12 mouse cellular contexts compared by ENCODE assay signal in genomic region chr3:95293537-95293936, GRCm38 (mm10). TPM values are rescaled to one million over a fixed set of nuclear protein-coding genes. Genes with fewer than 3 reads are reported as not detected.
A peak's percentile ranks its signal among the peaks of the same experiment; 100 is the strongest.
DNase-seq lines count a peak whose midpoint lies in the region; TF ChIP-seq lines count a peak whose summit lies in the region.
"Had no signal": no experiment of that assay in that cellular context is flagged by ENCODE, and none has a peak within 500 bp of the region (broad histone marks: within the 10 kb centered on the region; RNA-seq: fewer than 3 reads in every experiment).

No protein-coding gene starts in this region.

- H3K9me3 ChIP-seq in ES-Bruce4 (replicated peaks; ENCODE audit: control insufficient read depth, insufficient read depth, low read length, poor library complexity, severe bottlenecking): no peaks in the 10 kb centered on the region

- no peak overlapping the region for H3K9ac ChIP-seq in ES-Bruce4 (ENCODE audit: low read depth, poor library complexity, severe bottlenecking)

- no peak for TF ChIP-seq CTCF in ES-Bruce4 (IDR thresholded peaks at IDR 0.05; ENCODE audit: low read depth, low read length)

- peaks cover 17% of the 10 kb centered on the region; the same call in 1 of the 2 replicates for H3K79me2 ChIP-seq in macrophage (ENCODE audit: inconsistent target)

- H3K27ac ChIP-seq in ES-Bruce4 (ENCODE audit: insufficient read depth, low read length) (peak overlapping the region; percentile 53; the same call in 1 of the 2 replicates), macrophage (peak overlapping the region; percentile 96)

- DNase-seq in adrenal gland, adult (ENCODE audit: inconsistent age in 2 of 2, low spot score in 1 of 2): peak; percentile 69 to 87
- DNase-seq in adrenal gland, adult 18-20 months (ENCODE audit: low spot score in 2 of 2): no peak
- DNase-seq in kidney, adult 8-10 months: peak; percentile 66 to 74
- DNase-seq in layer of hippocampus, postnatal 36 days: no peak
- no peak for DNase-seq in right cerebral cortex, postnatal 25 days
- DNase-seq in cerebellum, postnatal 14 days: no peak
- DNase-seq: embryo, embryonic 11 days; heart, postnatal 4 days had no signal

- no peak for TF ChIP-seq POLR2A in ES-Bruce4 (IDR thresholded peaks at IDR 0.05; ENCODE audit: insufficient read depth, low read length)

- H3K36me3 ChIP-seq in ES-Bruce4 (ENCODE audit: control insufficient read depth, insufficient read depth, low read length, poor library complexity, severe bottlenecking) (peaks cover 14% of the 10 kb centered on the region), macrophage (ENCODE audit: inconsistent target) (peaks cover 51% of the 10 kb centered on the region; the same call in 1 of the 2 replicates)

- 2% methylated on average over 11 of the region's 11 CpGs for WGBS in macrophage (ENCODE audit: missing documents)

- no peaks in the 10 kb centered on the region for H3K27me3 ChIP-seq in ES-Bruce4 (ENCODE audit: control insufficient read depth, insufficient read depth, low read length, poor library complexity, severe bottlenecking)

- TF ChIP-seq EP300 in ES-Bruce4 (IDR thresholded peaks at IDR 0.05; ENCODE audit: insufficient read depth, low read depth, low read length): no peak

- H3K4me3 ChIP-seq in ES-Bruce4 (ENCODE audit: low read depth, low read length): no peak overlapping the region
- H3K4me3 ChIP-seq in macrophage (ENCODE audit: inconsistent target): no peak overlapping the region
- H3K4me3 ChIP-seq: left cerebral cortex, adult 2 months had no signal

- peaks cover 14% of the 10 kb centered on the region for H3K4me1 ChIP-seq in ES-Bruce4 (ENCODE audit: control insufficient read depth, insufficient read depth, low read length)

RNA-seq across cellular contexts. Expression of gene Prune1, which starts 11.7 kb away (rescaled TPM):
- total RNA-seq in adrenal gland, adult 18-20 months (2021): 10 to 100 TPM; 20.1 to 21.9 TPM
- polyA plus RNA-seq in ES-Bruce4 (2011; ENCODE audit: insufficient read depth, insufficient read length, low read depth, missing spikeins): 42.9 and 43.9 TPM in 2 replicates
- 10 to 100 TPM in 13 of 26 experiments, 1 to 10 TPM in 13; 2.4 to 36.5 (median 11.0) TPM for total RNA-seq in macrophage (2018; cell fraction: chromatin; rRNA removed)
- total RNA-seq in macrophage (2018; cell fraction: cytosol; rRNA removed): 10 to 100 TPM in 21 of 26 experiments, 1 to 10 TPM in 5; 8.0 to 27.4 (median 13.0) TPM
- 10 to 100 TPM in 16 of 26 experiments, 1 to 10 TPM in 10; 4.2 to 29.9 (median 11.3) TPM for total RNA-seq in macrophage (2018; cell fraction: nucleus; rRNA removed)
- polyA plus RNA-seq in macrophage (2018): 16.7 to 27.9 TPM (median 19.2 TPM) in 3 replicates
- 10 to 100 TPM; 19.8 to 22.2 TPM for total RNA-seq in layer of hippocampus, postnatal 36 days (2021)

RNA-seq across cellular contexts. Expression of gene Mindy1, which starts 12.4 kb away (rescaled TPM):
- total RNA-seq in adrenal gland, adult 18-20 months (2021): 100 to 1,000 TPM in 1 of 2 experiments, 10 to 100 TPM in 1; 75.5 to 124 TPM
- 43.6 and 48.0 TPM in 2 replicates for polyA plus RNA-seq in ES-Bruce4 (2011; ENCODE audit: insufficient read depth, insufficient read length, low read depth, missing spikeins)
- total RNA-seq in macrophage (2018; cell fraction: chromatin; rRNA removed): 100 to 1,000 TPM in 11 of 26 experiments, 10 to 100 TPM in 15; 23.9 to 384 (median 82.5) TPM
- 100 to 1,000 TPM in 10 of 26 experiments, 10 to 100 TPM in 16; 32.1 to 137 (median 68.6) TPM for total RNA-seq in macrophage (2018; cell fraction: cytosol; rRNA removed)
- total RNA-seq in macrophage (2018; cell fraction: nucleus; rRNA removed): 100 to 1,000 TPM in 5 of 26 experiments, 10 to 100 TPM in 21; 27.8 to 201 (median 64.5) TPM
- polyA plus RNA-seq in macrophage (2018): 99.7 to 130 TPM (median 126 TPM) in 3 replicates
- total RNA-seq in layer of hippocampus, postnatal 36 days (2021): 10 to 100 TPM; 19.3 to 19.4 TPM

RNA-seq across cellular contexts. Expression of gene Anxa9, which starts 13.4 kb away (rescaled TPM):
- total RNA-seq in adrenal gland, adult 18-20 months (2021): 1 to 10 TPM; 1.4 to 1.7 TPM
- polyA plus RNA-seq in ES-Bruce4 (2011; ENCODE audit: insufficient read depth, insufficient read length, low read depth, missing spikeins) (1.9 and 2.0 TPM in 2 replicates), macrophage (2018) (4.7 to 5.1 TPM (median 4.8 TPM) in 3 replicates)
- 10 to 100 TPM in 25 of 26 experiments, 1 to 10 TPM in 1; 7.9 to 57.8 (median 37.8) TPM for total RNA-seq in macrophage (2018; cell fraction: chromatin; rRNA removed)
- total RNA-seq in macrophage (2018; cell fraction: cytosol; rRNA removed): 1 to 10 TPM; 2.9 to 6.7 (median 4.4) TPM
- 10 to 100 TPM in 23 of 26 experiments, 1 to 10 TPM in 3; 6.4 to 43.8 (median 23.7) TPM for total RNA-seq in macrophage (2018; cell fraction: nucleus; rRNA removed)
- 1 to 10 TPM in 1 of 2 experiments, under 1 TPM in 1; 0.94 to 1.4 TPM for total RNA-seq in layer of hippocampus, postnatal 36 days (2021)

RNA-seq across cellular contexts. Expression of gene Cers2, which starts 21.1 kb away (rescaled TPM):
- 100 to 1,000 TPM; 191 to 231 TPM for total RNA-seq in adrenal gland, adult 18-20 months (2021)
- polyA plus RNA-seq in ES-Bruce4 (2011; ENCODE audit: insufficient read depth, insufficient read length, low read depth, missing spikeins) (99.9 and 103 TPM in 2 replicates), macrophage (2018) (216 to 338 TPM (median 252 TPM) in 3 replicates)
- total RNA-seq in macrophage (2018; cell fraction: chromatin; rRNA removed): 100 to 1,000 TPM; 122 to 397 (median 242) TPM
- total RNA-seq in macrophage (2018; cell fraction: cytosol; rRNA removed): 100 to 1,000 TPM; 159 to 231 (median 184) TPM
- 100 to 1,000 TPM; 133 to 373 (median 198) TPM for total RNA-seq in macrophage (2018; cell fraction: nucleus; rRNA removed)
- 10 to 100 TPM; 59.4 to 62.9 TPM for total RNA-seq in layer of hippocampus, postnatal 36 days (2021)

RNA-seq across cellular contexts. Expression of gene Bnipl, which starts 42.5 kb away (rescaled TPM):
- not detected for total RNA-seq in adrenal gland, adult 18-20 months (2021)
- polyA plus RNA-seq in ES-Bruce4 (2011; ENCODE audit: insufficient read depth, insufficient read length, low read depth, missing spikeins) (4.1 and 4.8 TPM in 2 replicates), macrophage (2018) (not detected in 3 replicates)
- 1 to 10 TPM in 9 of 26 experiments, under 1 TPM in 5, not detected in 12; 0.39 to 4.7 (median 1.5) TPM for total RNA-seq in macrophage (2018; cell fraction: chromatin; rRNA removed)
- total RNA-seq in macrophage (2018; cell fraction: cytosol; rRNA removed): under 1 TPM in 1 of 26 experiments, not detected in 25; 0.30 TPM
- total RNA-seq in macrophage (2018; cell fraction: nucleus; rRNA removed): 1 to 10 TPM in 3 of 26 experiments, under 1 TPM in 5, not detected in 18; 0.34 to 2.4 (median 0.96) TPM
- total RNA-seq in layer of hippocampus, postnatal 36 days (2021): under 1 TPM; 0.56 to 0.65 TPM
- total RNA-seq: heart, postnatal 4 days had no signal
- polyA plus RNA-seq: midbrain, embryonic 16.5 days had no signal

Comparison
In these comparisons a context has a peak if more than half of its experiments do, and no peak if none do; other contexts are left out.
1. DNase-seq: peak in adrenal gland, adult (2 of 2) and kidney, adult 8-10 months (2 of 2); none in adrenal gland, adult 18-20 months (0 of 2), layer of hippocampus, postnatal 36 days (0 of 2), right cerebral cortex, postnatal 25 days (single experiment) and cerebellum, postnatal 14 days (0 of 2).